Mouse (Mus musculus): Measurements from ENCODE around the gene Ccdc18. TPM values are rescaled to one million over a fixed set of nuclear protein-coding genes. Genes with fewer than 3 reads are reported as not detected.
"Not testable (repeated sequence)": the region's sequence is repeated elsewhere in the genome, so short reads cannot be mapped to it uniquely, and the experiment has no call there.

Ccdc18 gene
- total RNA-seq (2021): 1 to 10 TPM; 1.2 to 1.3 TPM

- peak; percentile 98 to 99 for DNase-seq
- intact Hi-C loops (cut with DNase I): loop anchor here (2.0 to 10.0 kb wide), 3 partner anchors 68 to 532 kb away; partner anchors contain the start of genes Dgkq, Idua, Mtf2 and Pigg
These were observed at the start of gene Ccdc18, which contains the start of gene Tmed5 for GRCm38 (mm10) chr5:108132441-108133243. Ccdc18 (plus strand) TSS chr5:108132875. Tmed5 (minus strand) TSS chr5:108132620.

DNA sequence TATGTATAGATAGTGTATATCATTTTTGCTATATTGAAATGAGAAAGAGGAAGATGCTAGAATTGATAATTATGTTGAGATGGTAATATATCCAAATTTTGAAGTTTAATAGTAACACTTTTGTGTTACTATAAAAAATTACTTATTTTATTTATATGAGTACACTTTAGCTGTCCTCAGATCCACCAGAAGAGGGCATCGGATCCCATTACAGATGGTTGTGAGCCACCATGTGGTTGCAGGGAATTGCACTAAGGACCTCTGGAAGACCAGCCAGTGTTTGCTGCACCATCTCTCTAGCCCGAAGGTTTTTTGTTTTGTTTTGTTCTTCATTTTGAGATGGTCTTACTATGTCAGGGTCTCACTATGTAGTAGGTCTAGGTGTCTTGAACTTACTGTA, 47.2 kb upstream of the Ccdc18 start:
- intact Hi-C loops (cut with DNase I): no loop called here
- no peak for DNase-seq

DNA sequence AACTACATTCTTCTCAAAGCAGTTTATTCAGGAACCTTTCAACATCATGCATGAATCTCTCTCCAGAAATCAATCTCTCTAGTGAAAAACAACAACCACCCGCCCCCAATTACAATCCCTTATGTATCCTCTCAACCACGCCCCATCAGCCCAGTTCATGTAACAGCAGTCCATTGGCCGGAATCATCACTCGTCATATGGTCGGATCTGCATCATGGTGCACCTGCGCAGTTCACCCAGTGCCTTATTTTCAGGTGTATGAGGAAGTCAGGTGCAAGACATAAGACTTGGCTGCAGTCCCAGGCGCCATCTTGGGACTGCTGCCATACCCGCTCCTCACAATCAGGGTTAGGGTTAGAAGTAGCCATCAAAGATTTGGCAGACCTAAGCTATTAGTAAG, 39.9 kb upstream of the Ccdc18 start:
- intact Hi-C loops (cut with DNase I): not testable (repeated sequence)

DNA sequence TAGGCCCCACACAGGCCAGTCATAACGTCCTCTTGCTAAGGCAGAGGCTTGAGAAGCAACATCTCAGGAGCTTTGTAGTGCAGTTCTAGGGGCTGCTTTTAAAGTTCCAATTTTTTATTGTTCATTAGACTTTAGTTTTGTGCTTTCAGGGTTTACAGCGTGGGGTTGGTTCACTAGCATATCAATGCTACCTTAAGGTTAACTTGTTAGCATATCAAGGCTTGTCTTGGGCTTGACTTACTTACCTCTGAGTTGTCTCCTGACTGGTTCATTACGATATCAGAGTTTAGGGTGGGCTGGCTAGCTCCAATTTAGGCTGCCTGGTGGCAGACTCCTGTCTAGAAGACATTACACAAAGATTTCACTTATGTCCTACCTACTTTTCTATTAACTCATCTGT, 35.0 kb upstream of the Ccdc18 start:
- intact Hi-C loops (cut with DNase I): no loop called here
- DNase-seq: no peak

More for the DNA sequence above, 39.9 kb upstream of the Ccdc18 start:
- DNase-seq: not testable (repeated sequence)

- DNase-seq: peak; percentile 22 to 24
- intact Hi-C loops (cut with DNase I): no loop called here
These were observed 32.5 kb upstream of the Ccdc18 start for GRCm38 (mm10) chr5:108100196-108100595.

DNA sequence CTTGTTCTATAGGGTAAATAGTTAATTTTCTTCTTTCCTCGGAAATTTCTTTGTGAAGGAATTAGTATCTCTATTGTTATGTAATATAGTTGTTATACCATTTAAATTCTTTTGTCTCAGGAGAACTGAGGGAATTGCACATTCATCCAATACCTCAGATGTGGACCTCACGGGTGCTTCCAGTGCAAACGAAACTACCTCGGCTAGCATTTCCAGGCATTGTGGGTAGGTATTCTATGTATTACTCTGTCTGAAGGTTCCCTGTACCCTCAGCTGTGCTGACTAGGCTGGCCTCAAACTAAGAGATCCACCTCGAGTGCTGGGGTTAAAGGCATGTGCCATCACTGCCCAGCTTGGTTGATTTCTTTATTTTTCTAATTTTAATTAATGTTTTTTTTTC, 28.4 kb upstream of the Ccdc18 start:
- no peak for DNase-seq
- intact Hi-C loops (cut with DNase I): no loop called here

GRCm38 (mm10) chr5:108109346-108109745, 23.3 kb upstream of the Ccdc18 start:
- intact Hi-C loops (cut with DNase I): no loop called here

GRCm38 (mm10) chr5:108117693-108118092, 15.0 kb upstream of the Ccdc18 start:
- no peak for DNase-seq
- intact Hi-C loops (cut with DNase I): no loop called here

More at GRCm38 (mm10) chr5:108109346-108109745, 23.3 kb upstream of the Ccdc18 start:
- no peak for DNase-seq

GRCm38 (mm10) chr5:108120221-108120900, 12.3 kb upstream of the Ccdc18 start:
- no peak for DNase-seq
- intact Hi-C loops (cut with DNase I): no loop called here

DNA sequence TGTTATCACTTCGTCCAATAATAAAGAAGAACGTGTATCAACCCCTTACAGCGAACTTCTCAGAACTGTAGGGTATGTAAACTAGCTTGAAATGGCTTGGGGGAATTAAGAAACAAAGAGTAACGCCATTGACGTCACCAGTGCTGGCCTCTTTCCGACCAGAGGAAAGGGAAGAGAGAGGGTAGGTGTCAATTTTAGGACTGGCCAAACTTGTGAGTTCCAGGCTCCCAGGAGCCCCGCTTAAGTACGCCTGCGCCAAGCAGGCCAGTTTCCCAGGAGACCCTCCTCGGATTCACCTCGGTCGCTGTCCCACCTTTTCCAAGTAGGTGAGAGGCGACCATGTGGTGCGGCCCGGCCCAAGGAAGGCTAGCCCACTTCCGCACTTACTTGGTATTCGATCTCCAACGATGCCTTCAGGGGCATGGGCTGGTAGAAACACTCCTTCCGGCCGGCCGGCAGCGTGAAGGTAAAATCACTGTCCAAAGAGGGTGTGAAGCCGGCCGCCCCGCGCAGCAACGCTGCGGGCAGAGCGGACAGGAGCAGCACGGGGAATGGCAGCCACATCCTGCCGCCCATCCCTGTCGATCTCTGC, 730 bp upstream of the Ccdc18 start:
- DNase-seq: peak; percentile 67 to 71
- intact Hi-C loops (cut with DNase I): loop anchor here (2.0 to 10.0 kb wide), 3 partner anchors 67 to 533 kb away; partner anchors contain the start of genes Dgkq, Idua, Mtf2 and Pigg

- intact Hi-C loops (cut with DNase I): no loop called here
- DNase-seq: no peak
These were observed 19.9 kb downstream of the Ccdc18 start for GRCm38 (mm10) chr5:108152592-108152991.

DNA sequence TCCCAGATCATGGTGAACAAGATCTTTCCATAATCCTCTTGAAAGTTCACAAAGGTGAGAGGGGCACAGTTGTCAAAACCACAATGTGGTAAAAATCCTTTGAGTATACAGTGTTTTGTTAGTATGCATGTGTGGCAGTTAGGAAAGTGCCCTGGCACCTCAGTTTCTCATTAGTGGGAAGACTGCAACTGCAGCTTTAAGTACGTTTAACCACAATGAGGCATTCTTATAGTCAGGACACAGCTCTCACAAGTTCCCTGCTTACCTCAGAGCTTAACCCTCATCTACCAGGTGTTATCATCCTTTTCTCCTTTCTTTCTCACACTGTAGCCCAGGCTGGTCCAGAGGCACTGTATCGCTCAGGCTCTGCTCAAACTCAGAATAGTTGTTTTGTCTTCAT, 28.1 kb downstream of the Ccdc18 start:
- DNase-seq: no peak
- intact Hi-C loops (cut with DNase I): loop anchor here (5.0 kb wide), 1 partner anchor 238 kb away; no protein-coding TSS in a partner anchor

DNA sequence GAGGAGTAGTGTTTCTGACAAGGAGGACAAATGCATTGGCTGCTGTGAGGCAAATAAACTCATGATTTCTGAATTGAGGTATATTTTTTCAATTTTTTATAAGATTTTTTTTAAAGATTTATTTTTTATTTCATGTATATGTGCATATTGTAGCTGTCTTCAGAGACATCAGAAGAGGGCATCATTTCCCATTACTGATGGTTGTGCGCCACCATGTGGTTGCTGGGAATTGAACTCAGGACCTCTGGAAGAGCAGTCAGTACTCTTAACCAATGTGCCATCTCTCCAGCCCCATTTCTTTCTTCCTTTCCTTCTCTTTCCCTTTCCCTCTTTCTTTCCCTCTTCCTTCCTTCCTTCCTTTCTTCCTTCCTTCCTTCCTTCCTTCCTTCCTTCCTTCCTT, 31.0 kb downstream of the Ccdc18 start:
- intact Hi-C loops (cut with DNase I): loop anchor here (2.0 to 5.0 kb wide), 2 partner anchors 129 to 241 kb away; no protein-coding TSS in a partner anchor
- peak; percentile 45 to 53 for DNase-seq

GRCm38 (mm10) chr5:108184050-108184449, 51.4 kb downstream of the Ccdc18 start:
- no peak for DNase-seq
- intact Hi-C loops (cut with DNase I): no loop called here

- DNase-seq: no peak
- intact Hi-C loops (cut with DNase I): no loop called here
These were observed 56.3 kb downstream of the Ccdc18 start for GRCm38 (mm10) chr5:108188967-108189366.

GRCm38 (mm10) chr5:108206008-108206407, 73.3 kb downstream of the Ccdc18 start:
- intact Hi-C loops (cut with DNase I): no loop called here

GRCm38 (mm10) chr5:108211512-108211911, 78.8 kb downstream of the Ccdc18 start:
- DNase-seq: no peak
- intact Hi-C loops (cut with DNase I): no loop called here

More at GRCm38 (mm10) chr5:108206008-108206407, 73.3 kb downstream of the Ccdc18 start:
- DNase-seq: no peak

DNA sequence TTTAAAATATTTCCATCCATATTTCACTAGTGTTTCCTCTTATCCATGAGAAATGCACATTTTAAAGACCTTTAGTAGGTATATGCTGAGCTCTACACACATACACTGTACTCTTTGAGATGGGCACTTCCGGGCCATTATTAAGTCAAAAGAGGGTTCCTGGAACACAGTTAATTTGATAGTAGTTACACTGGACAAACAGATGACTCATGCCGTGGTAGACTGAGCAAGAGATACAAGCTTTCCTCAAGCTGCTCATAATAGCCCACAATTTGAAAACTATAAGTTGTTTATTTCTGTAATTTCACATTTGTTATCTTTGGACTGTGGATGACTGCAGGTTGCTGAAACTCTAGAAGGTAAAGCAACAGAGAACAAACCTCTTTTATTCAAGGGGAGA, 82.3 kb downstream of the Ccdc18 start:
- DNase-seq: no peak
- intact Hi-C loops (cut with DNase I): no loop called here

GRCm38 (mm10) chr5:108224077-108224476, 91.4 kb downstream of the Ccdc18 start:
- intact Hi-C loops (cut with DNase I): no loop called here
- DNase-seq: no peak

DNA sequence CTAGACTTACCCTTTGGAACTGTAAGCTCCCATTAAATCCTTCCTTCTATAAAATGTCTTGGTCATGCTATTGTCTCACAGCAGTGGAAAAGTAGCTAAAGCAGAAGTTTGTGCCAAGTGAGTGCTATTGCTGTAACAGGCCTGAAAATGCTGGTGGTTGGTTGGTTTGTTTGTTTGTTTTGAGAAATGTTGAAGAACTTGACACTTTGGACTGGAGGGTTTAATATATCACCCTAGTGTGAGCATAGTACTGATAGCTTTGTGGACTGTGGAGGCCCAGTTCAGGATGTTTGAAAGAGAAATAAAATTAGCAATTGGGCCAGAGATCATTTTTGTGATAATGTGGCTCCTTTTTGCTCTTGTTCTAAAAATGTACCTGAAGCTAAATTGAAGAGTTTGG, 93.5 kb downstream of the Ccdc18 start:
- DNase-seq: no peak
- intact Hi-C loops (cut with DNase I): no loop called here

- intact Hi-C loops (cut with DNase I): no loop called here
- no peak for DNase-seq
These were observed 113.7 kb downstream of the Ccdc18 start for GRCm38 (mm10) chr5:108246314-108246765.
